Mouse (Mus musculus) bone marrow, adult 2 months (tissue): ENCODE measurements around the gene Wiz.

Experiments
- CTCF ChIP-seq: fragments of 200-500 bp; IDR thresholded peaks from 2 replicates; pipeline ENCODE4 v1.5.1; 2011; ENCODE audit warnings: low read length, control low read depth; ENCODE audit not compliant: control insufficient read depth, insufficient read depth
- POLR2A ChIP-seq: fragments of 200-500 bp; IDR thresholded peaks from 2 replicates; pipeline ENCODE4 v1.6.1; 2011; ENCODE audit warnings: low read depth, mild to moderate bottlenecking, control low read depth, low read length, borderline replicate concordance; ENCODE audit not compliant: control insufficient read depth

GRCm38 (mm10) chr17:32359928-32360327 lies 29.3 kb downstream of the Wiz start:
- TF ChIP-seq CTCF (no peak), POLR2A (no peak)
